Comparison of ENCODE assay signal across 24 mouse cellular contexts in the genomic region with DNA sequence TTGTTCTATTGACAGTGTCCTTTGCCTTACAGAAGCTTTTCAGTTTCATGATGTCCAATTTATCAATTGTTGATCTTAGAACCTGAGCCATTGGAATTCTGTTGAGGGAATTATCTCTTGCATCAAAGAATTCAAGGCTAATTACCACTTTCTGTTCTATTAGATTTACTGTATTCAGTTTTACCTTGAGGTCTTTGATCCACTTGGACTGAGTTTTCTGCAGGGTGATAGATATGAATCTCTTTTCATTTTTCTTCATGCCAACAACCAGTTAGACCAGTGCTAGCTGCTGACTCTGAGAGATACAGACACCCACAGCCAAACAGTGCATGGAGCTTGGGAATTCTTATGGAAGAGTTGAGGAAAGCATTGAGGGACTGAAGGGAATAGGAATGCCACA. TPM values are rescaled to one million over a fixed set of nuclear protein-coding genes. Genes with fewer than 3 reads are reported as not detected.
DNase-seq lines count a peak whose midpoint lies in the region; ATAC-seq and TF ChIP-seq lines count a peak whose summit lies in the region.
"Had no signal": no experiment of that assay in that cellular context is flagged by ENCODE, and none has a peak within 500 bp of the region (broad histone marks: within the 10 kb centered on the region; RNA-seq: fewer than 3 reads in every experiment).

No protein-coding gene starts in this region.

- H3K9ac ChIP-seq in ES-Bruce4 (ENCODE audit: low read depth, poor library complexity, severe bottlenecking), result no peak overlapping the region
- no peak overlapping the region for H3K9ac ChIP-seq in ES-E14 (ENCODE audit: insufficient read depth, low read depth, low read length, poor library complexity, severe bottlenecking)
- no peak overlapping the region for H3K9ac ChIP-seq in forebrain, embryonic 15.5 days (replicated peaks)

- TF ChIP-seq CTCF in ES-Bruce4 (IDR thresholded peaks at IDR 0.05; ENCODE audit: low read depth, low read length), result no peak

- DNase-seq in ES-E14 (ENCODE audit: low read depth, low spot score), result no peak
- peak; percentile 62 for DNase-seq in fat pad, adult 2 months (ENCODE audit: extremely low read depth, low read depth, low spot score)
- DNase-seq in gonadal fat pad, adult 2 months (ENCODE audit: low read depth), result peak; percentile 74
- no peak for DNase-seq in ovary, adult 18-20 months (ENCODE audit: low spot score)
- no peak for DNase-seq in frontal cortex, postnatal 14 days (ENCODE audit: low spot score in 2 of 2)
- DNase-seq in adrenal gland, postnatal 36 days, result no peak
- DNase-seq: adrenal gland, adult 2 months; adrenal gland, adult 8-10 months; adrenal gland, postnatal 10 days; adrenal gland, postnatal 14 days; adrenal gland, postnatal 25 days; B cell, adult 2 months; cerebellum, adult 11 months; cerebellum, adult 11-12 months; cerebellum, adult 18-20 months; cerebellum, adult 2 months; cerebellum, adult 8-10 months had no signal

- H3K27me3 ChIP-seq in ES-Bruce4 (ENCODE audit: control insufficient read depth, insufficient read depth, low read length, poor library complexity, severe bottlenecking), result no peaks in the 10 kb centered on the region
- H3K27me3 ChIP-seq in forebrain, embryonic 15.5 days, result no peaks in the 10 kb centered on the region
- H3K27me3 ChIP-seq: CH12.LX, Patski had no signal

- H3K27ac ChIP-seq in ES-Bruce4 (ENCODE audit: insufficient read depth, low read length) (peak overlapping the region; percentile 97), ES-E14 (ENCODE audit: insufficient read depth, low read depth, low read length, poor library complexity, severe bottlenecking) (peak overlapping the region; percentile 70; the same call in 1 of the 2 replicates)
- no peak overlapping the region for H3K27ac ChIP-seq in forebrain, embryonic 15.5 days (replicated peaks)

- H3K9me3 ChIP-seq in ES-Bruce4 (replicated peaks; ENCODE audit: control insufficient read depth, insufficient read depth, low read length, poor library complexity, severe bottlenecking), result peaks cover 49% of the 10 kb centered on the region
- H3K9me3 ChIP-seq in ES-E14 (ENCODE audit: control insufficient read depth, insufficient read depth, low read depth, low read length), result peaks cover 4% of the 10 kb centered on the region
- H3K9me3 ChIP-seq in forebrain, embryonic 15.5 days, result no peaks in the 10 kb centered on the region
- H3K9me3 ChIP-seq: G1E had no signal

- in situ Hi-C loops in ES-E14 (cut with MboI; ENCODE audit: low sequenced_read_pairs in 2 of 2, unreplicated experiment in 2 of 2), result no loop called here

- H3K4me3 ChIP-seq in ES-Bruce4 (ENCODE audit: low read depth, low read length) (no peak overlapping the region), ES-E14 (ENCODE audit: insufficient read depth in 1 of 2, low read depth in 1 of 2, low read length in 2 of 2, poor library complexity in 1 of 2, severe bottlenecking in 1 of 2) (no peak overlapping the region)
- no peak overlapping the region for H3K4me3 ChIP-seq in forebrain, embryonic 15.5 days

- H3K36me3 ChIP-seq in ES-Bruce4 (ENCODE audit: control insufficient read depth, insufficient read depth, low read length, poor library complexity, severe bottlenecking), result no peaks in the 10 kb centered on the region; the same call in 1 of the 2 replicates
- H3K36me3 ChIP-seq in ES-E14 (ENCODE audit: control insufficient read depth, insufficient read depth, low read length, poor library complexity, severe bottlenecking), result no peaks in the 10 kb centered on the region
- no peaks in the 10 kb centered on the region for H3K36me3 ChIP-seq in forebrain, embryonic 15.5 days
- H3K36me3 ChIP-seq: G1E had no signal

- ATAC-seq in forebrain, embryonic 15.5 days (replicated peaks), result no peak
- ATAC-seq: activated CD4-positive, CD25-positive, alpha-beta regulatory T cell, adult 4 months; CD4-positive, CD25-positive, alpha-beta regulatory T cell, adult 4 months; Patski had no signal

- TF ChIP-seq EP300 in ES-Bruce4 (IDR thresholded peaks at IDR 0.05; ENCODE audit: insufficient read depth, low read depth, low read length), result no peak

- no peak overlapping the region for H3K4me2 ChIP-seq in forebrain, embryonic 15.5 days (replicated peaks)

- H3K4me1 ChIP-seq in ES-Bruce4 (ENCODE audit: control insufficient read depth, insufficient read depth, low read length) (no peaks in the 10 kb centered on the region), ES-E14 (ENCODE audit: control insufficient read depth in 2 of 2, insufficient read depth in 2 of 2, low read length in 2 of 2, poor library complexity in 1 of 2) (peaks cover 1 to 2% of the 10 kb centered on the region in 2 experiments; a peak in 1 of 4 replicates)
- no peaks in the 10 kb centered on the region for H3K4me1 ChIP-seq in forebrain, embryonic 15.5 days

- TF ChIP-seq POLR2A in ES-Bruce4 (IDR thresholded peaks at IDR 0.05; ENCODE audit: insufficient read depth, low read length), result no peak

TF ChIP-seq in ES-E14, 5 proteins besides CTCF, POLR2A, EP300 and RAD21:
- TF ChIP-seq MAFK (IDR thresholded peaks at IDR 0.05; ENCODE audit: insufficient read depth, low read depth, low read length), result no peak
- TF ChIP-seq HCFC1 (IDR thresholded peaks at IDR 0.05; ENCODE audit: borderline replicate concordance, insufficient read depth, low read length), result no peak
- TF ChIP-seq ZNF384 (IDR thresholded peaks at IDR 0.05; ENCODE audit: low read depth, low read length), result no peak

RNA-seq across cellular contexts. Expression of gene Skp2, which starts 56.7 kb away (rescaled TPM):
- 50.1 and 51.9 TPM in 2 replicates for polyA plus RNA-seq in ES-Bruce4 (2011; ENCODE audit: insufficient read depth, insufficient read length, low read depth, missing spikeins)
- 42.7 and 45.2 TPM in 2 replicates for total RNA-seq in ES-E14 (2012; rRNA removed)
- polyA plus RNA-seq in gonadal fat pad, adult 2 months (2012; rRNA removed), result 1.3 and 3.1 TPM in 2 replicates
- 41.0 and 41.9 TPM in 2 replicates for polyA plus RNA-seq in forebrain, embryonic 15.5 days (2015; fragmentation: Nextera tagmentation; extraction: Ambion mirVana)
- total RNA-seq in adrenal gland, postnatal 36 days (2021), result 1 to 10 TPM; 2.9 to 4.6 TPM

Comparison
In these comparisons a context has a peak if more than half of its experiments do, and no peak if none do; other contexts are left out.
1. DNase-seq: peak in fat pad, adult 2 months (single experiment) and gonadal fat pad, adult 2 months (single experiment); none in ES-E14 (single experiment), ovary, adult 18-20 months (single experiment), frontal cortex, postnatal 14 days (0 of 2) and adrenal gland, postnatal 36 days (0 of 2).
2. RNA of gene Skp2, which starts 56.7 kb away (polyA plus RNA-seq): 50.1 to 51.9 TPM in ES-Bruce4 and 41.0 to 41.9 TPM in forebrain, embryonic 15.5 days; 1.3 to 3.1 TPM in gonadal fat pad, adult 2 months; every median in the first group is over 10 times any median in the second.